Mouse (Mus musculus) kidney, embryonic 15.5 days (tissue): ENCODE measurements around the gene Exoc3l2. TPM values are rescaled to one million over a fixed set of nuclear protein-coding genes. Genes with fewer than 3 reads are reported as not detected.

ENCODE experiments used
- ATAC-seq: fragments of 200-750 bp; cut with Nextera tagmentation; replicated peaks from 2 replicates; pipeline ENCODE4 v1.8.0; 2017; ENCODE audit warnings: moderate TSS enrichment; ENCODE audit not compliant: low FRiP score
- H3K27ac ChIP-seq: fragments of 300-500 bp; sonication (generic); 2 replicates; pipeline ENCODE4 v1.5.1; 2015; ENCODE audit warnings: mild to moderate bottlenecking, inconsistent platforms
- H3K27me3 ChIP-seq: fragments of 300-500 bp; sonication (generic); 2 replicates; pipeline ENCODE4 v1.6.1; 2015; ENCODE audit warnings: inconsistent platforms
- H3K36me3 ChIP-seq: fragments of 300-500 bp; sonication (generic); 2 replicates; pipeline ENCODE4 v1.6.1; 2015; ENCODE audit warnings: inconsistent platforms
- H3K4me1 ChIP-seq: fragments of 300-500 bp; sonication (generic); 2 replicates; pipeline ENCODE4 v1.6.1; 2015; ENCODE audit warnings: inconsistent platforms
- H3K4me2 ChIP-seq: fragments of 300-500 bp; sonication (generic); 2 replicates; pipeline ENCODE4 v1.6.1; 2015; ENCODE audit warnings: moderate library complexity, mild to moderate bottlenecking, inconsistent platforms
- H3K4me3 ChIP-seq: fragments of 300-500 bp; sonication (generic); replicated peaks from 2 replicates; pipeline ENCODE4 v1.5.1; 2015; ENCODE audit warnings: mild to moderate bottlenecking, inconsistent platforms
- H3K9ac ChIP-seq: fragments of 300-500 bp; sonication (generic); 2 replicates; pipeline ENCODE4 v1.6.1; 2015; ENCODE audit warnings: mild to moderate bottlenecking, inconsistent platforms
- H3K9me3 ChIP-seq: fragments of 300-500 bp; sonication (generic); replicated peaks from 2 replicates; pipeline ENCODE4 v1.6.1; 2016; ENCODE audit warnings: inconsistent platforms
- WGBS: fragments of 180-500 bp; shearing (Covaris S2); methylation state at CpG from one replicate; pipeline ENCODE4 v1.1.7; 2015; ENCODE audit warnings: mixed read lengths; 5-methylcytosine and 5-hydroxymethylcytosine counted together
- polyA plus RNA-seq: library from polyadenylated mRNA; unstranded; fragments of >200 nt; fragmentation: Nextera tagmentation; extraction: Ambion mirVana; gene quantifications from 2 replicates; pipeline ENCODE4 v1.2.1, GENCODE M21; 2015

Exoc3l2 gene
- polyA plus RNA-seq, 1 experiment from 2014 or later, result 3.0 TPM

DNA sequence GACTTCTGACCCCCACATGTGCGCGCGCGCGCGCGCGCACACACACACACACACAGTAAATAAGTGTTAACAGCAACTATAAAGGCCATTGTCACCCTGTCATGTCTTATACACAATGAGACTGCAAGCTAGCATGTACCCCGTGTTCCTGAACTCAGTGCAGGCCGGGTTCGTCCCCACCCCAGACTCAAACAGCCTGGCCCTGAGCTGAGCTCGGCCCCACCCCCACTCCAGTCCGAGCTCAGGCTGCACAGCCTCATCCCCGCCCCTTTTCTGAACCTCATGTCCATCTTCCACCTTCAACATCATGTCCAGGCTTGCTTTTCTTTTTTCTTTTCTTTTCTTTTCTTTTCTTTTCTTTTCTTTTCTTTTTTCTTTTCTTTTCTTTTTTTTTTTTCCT is 7.2 kb downstream of the Exoc3l2 start:
- no peak for ATAC-seq
- Histone ChIP-seq H3K4me1 (peaks cover 27% of the 10 kb centered on the region), H3K9ac (no peak overlapping the region), H3K4me2 (no peak overlapping the region), H3K36me3 (no peaks in the 10 kb centered on the region), H3K4me3 (no peak overlapping the region), H3K27me3 (peaks cover 70% of the 10 kb centered on the region), H3K27ac (no peak overlapping the region), H3K9me3 (no peaks in the 10 kb centered on the region)
- WGBS, result 28% methylated on average over 14 of the region's 14 CpGs

DNA sequence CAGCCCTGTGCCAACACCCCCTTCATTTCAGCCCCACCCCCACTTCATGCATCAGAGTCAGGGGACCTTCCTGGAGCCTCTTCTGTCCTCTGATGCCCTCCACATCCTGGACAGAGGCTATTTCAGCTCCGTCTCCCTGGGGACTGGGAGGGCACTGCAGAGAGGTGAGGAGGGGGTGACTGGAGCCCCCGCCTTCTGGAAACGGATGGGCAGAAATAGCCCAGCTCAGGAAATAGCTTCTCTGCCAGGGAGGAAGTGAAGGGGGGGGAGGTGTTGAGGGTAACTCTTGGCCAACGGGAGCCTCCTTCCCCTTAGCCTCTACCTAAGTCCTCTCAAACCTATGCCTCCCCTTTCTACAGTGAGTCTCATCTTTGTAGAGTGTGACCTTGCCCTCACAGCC is 9.3 kb downstream of the Exoc3l2 start:
- 28% methylated on average over 4 of the region's 4 CpGs for WGBS
- ATAC-seq, result no peak
- peak overlapping the region; percentile 80; the same call in 1 of the 2 replicates for H3K27ac ChIP-seq

DNA sequence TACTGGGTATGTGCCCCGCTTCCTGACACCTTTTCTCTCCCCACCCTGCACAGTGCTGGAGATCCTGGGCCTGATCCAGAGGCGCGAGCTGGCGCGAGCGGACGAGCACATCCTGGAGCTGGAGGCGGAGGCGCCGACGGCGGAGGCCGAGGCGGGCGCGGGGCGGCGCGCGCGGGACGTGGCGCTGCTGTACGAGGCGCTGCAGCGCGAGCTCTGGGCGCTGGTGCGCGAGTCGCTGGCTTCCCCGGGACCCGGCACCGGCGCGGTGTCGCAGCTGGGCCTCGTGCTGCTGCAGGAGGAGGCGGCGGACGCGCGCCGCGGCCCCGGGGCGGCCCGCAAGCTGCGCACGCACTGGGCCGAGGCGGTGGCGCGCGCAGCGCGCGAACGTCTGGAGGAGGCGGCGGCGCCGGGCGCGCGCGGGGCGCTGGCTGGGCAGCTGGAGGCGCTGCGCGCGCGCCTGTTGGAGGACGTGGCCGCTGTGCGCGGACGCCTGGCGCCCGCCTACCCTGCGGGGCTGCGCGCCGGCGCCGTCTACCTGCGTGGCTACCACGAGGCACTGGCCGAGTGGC is 10.8 kb downstream of the Exoc3l2 start:
- Histone ChIP-seq H3K4me2 (peak overlapping the region; percentile 93), H3K4me1 (peaks cover 30% of the 10 kb centered on the region), H3K27me3 (peaks cover 62% of the 10 kb centered on the region), H3K36me3 (no peaks in the 10 kb centered on the region), H3K9me3 (no peaks in the 10 kb centered on the region), H3K9ac (peak overlapping the region; percentile 60), H3K27ac (peak overlapping the region; percentile 80), H3K4me3 (peak overlapping the region; percentile 62)
- WGBS, result 1% methylated on average over 71 of the region's 89 CpGs
- peak; percentile 85 for ATAC-seq

More for the DNA sequence above, 9.3 kb downstream of the Exoc3l2 start:
- Histone ChIP-seq H3K4me2 (peak overlapping the region; percentile 93), H3K27me3 (peaks cover 70% of the 10 kb centered on the region), H3K4me3 (no peak overlapping the region), H3K9me3 (no peaks in the 10 kb centered on the region), H3K4me1 (peaks cover 27% of the 10 kb centered on the region), H3K9ac (no peak overlapping the region), H3K36me3 (no peaks in the 10 kb centered on the region)

DNA sequence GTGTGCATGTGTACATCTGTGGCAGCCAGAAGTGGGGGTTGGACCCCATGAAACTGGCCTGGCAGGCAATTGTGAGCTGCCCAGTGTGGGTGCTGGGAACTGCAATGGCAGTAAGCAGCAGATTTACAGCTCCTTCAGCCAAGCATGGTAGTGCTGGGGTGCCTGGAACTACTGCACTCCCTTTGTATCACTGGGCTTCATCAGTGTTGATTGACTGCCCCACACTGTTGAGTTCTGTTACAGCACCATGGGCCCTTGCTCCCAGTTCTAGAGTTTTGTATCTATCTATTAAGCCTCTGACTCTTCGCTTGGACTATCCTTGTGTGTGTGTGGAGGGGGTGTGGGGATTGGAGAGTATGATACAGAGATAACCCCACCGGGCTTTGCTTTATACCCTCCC is 14.0 kb downstream of the Exoc3l2 start:
- Histone ChIP-seq H3K27ac (peak overlapping the region; percentile 45; the same call in 1 of the 2 replicates), H3K9me3 (no peaks in the 10 kb centered on the region), H3K4me3 (no peak overlapping the region), H3K27me3 (peaks cover 33% of the 10 kb centered on the region), H3K4me2 (no peak overlapping the region), H3K9ac (no peak overlapping the region), H3K4me1 (peaks cover 19% of the 10 kb centered on the region), H3K36me3 (no peaks in the 10 kb centered on the region)
- WGBS, result 78% methylated on average over 2 of the region's 2 CpGs
- no peak for ATAC-seq

DNA sequence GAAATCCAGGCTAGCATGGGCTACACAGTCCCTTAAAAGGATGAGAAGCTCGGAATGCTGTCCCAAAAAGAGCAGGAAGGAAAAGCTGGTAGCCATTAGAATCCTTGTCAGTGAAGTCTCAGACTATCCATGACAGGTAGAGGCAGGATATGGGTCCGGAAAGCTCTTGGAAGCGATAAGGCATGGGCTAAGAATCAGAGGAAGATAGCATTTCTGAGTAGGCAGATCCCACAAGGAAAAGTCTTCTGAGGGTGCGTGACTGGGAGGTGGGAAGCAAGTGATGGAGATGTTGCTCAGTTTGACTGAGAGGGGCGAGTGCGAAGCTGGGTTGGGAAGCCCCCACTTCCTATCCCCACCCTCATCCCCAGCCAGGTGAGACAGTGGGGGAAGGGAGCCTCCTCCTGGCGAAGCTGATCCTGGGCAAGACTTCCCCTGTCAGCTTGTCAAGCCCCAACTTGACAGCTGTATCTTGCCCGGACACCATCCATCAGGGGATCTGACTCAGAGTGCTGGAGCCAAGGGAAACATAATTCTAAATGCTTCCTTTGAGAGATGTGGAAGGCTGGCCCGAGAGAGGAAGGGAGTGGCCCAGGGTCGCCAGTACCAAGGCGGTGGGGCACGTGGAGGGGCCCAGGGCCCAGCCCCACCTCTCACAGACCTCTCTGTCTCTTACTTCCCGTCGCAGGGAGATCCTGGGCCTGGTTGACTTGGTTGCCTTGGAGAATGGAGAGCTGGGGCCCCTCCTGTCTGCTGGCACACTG is 14.7 kb downstream of the Exoc3l2 start:
- 28% methylated on average over 14 of the region's 14 CpGs for WGBS
- ATAC-seq, result no peak

DNA sequence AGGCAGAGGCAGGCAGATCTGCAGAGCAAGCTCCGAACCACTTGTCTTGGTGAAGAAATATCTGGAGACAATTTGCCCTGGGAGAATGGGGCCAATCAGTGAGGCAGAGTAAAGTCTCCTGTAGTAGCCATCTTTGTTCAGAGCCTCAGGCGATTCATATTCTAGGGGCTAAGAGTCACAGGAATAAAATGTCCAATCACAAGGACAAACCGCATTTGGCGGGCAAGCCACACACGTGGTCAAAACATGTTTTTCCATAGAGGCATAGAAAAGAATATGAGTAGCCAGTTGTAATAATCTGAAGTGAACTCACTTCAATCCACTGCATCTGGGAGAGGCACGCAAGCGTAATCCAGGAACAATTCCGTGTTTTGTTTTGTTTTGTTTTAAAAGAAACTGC is 20.1 kb downstream of the Exoc3l2 start:
- H3K9me3 ChIP-seq, result no peaks in the 10 kb centered on the region
- no peaks in the 10 kb centered on the region for H3K4me1 ChIP-seq
- no peak overlapping the region for H3K9ac ChIP-seq
- no peak overlapping the region for H3K4me2 ChIP-seq
- peaks cover 11% of the 10 kb centered on the region for H3K27me3 ChIP-seq
- no peak overlapping the region for H3K27ac ChIP-seq
- 81% methylated on average over 8 of the region's 8 CpGs for WGBS
- no peak for ATAC-seq
- no peak overlapping the region for H3K4me3 ChIP-seq
- H3K36me3 ChIP-seq, result no peaks in the 10 kb centered on the region

More for the DNA sequence above, 14.7 kb downstream of the Exoc3l2 start:
- Histone ChIP-seq H3K4me2 (no peak overlapping the region), H3K9ac (no peak overlapping the region), H3K9me3 (no peaks in the 10 kb centered on the region), H3K36me3 (no peaks in the 10 kb centered on the region), H3K4me1 (peaks cover 16% of the 10 kb centered on the region), H3K4me3 (no peak overlapping the region), H3K27ac (peak overlapping the region; percentile 45), H3K27me3 (peaks cover 25% of the 10 kb centered on the region)

DNA sequence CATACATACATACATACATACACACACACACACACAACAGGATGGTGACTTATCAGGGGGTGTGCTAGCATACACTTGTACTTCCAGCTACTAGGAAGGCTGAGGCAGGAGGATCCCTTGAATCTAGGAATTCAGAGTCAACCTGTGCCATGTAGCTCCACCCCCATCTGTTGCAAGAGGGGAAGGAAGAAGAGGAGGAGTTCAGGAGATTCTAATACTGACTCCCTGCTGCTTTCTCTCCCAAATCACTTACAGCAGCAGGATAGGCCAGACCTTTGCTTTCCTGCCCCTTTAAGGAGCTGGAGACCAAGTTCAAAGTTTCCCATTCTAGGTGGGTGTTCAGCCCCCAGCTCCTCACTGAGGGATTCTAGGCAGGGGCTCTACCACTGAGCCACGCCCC is 22.4 kb downstream of the Exoc3l2 start:
- peaks cover 33% of the 10 kb centered on the region for H3K27me3 ChIP-seq
- peaks cover 8% of the 10 kb centered on the region for H3K4me1 ChIP-seq
- no peak for ATAC-seq
- H3K4me2 ChIP-seq, result no peak overlapping the region
- H3K27ac ChIP-seq, result no peak overlapping the region
- no peak overlapping the region for H3K9ac ChIP-seq
- no peaks in the 10 kb centered on the region for H3K36me3 ChIP-seq
- no peaks in the 10 kb centered on the region for H3K9me3 ChIP-seq
- 88% methylated on average over 1 of the region's 1 CpGs for WGBS
- no peak overlapping the region for H3K4me3 ChIP-seq

DNA sequence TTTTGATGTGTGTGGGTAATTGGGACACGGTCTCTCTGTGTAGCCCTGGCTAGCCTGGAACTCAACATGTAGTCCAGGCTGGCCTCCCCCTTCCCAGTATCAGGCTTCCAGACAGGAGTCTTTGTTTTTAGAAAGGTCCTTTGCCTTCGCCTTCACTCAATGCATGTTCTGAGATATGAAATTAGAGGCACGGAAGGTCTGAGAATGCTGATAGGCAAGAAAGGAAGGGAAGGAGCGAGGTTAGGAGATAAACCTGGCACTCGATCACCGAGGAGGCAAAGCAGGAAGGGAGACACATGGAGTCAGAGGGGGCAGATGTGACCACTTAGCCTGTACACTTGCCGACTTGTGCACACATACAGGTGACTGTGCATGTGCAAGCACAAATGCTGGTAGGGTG is 23.4 kb downstream of the Exoc3l2 start:
- no peak overlapping the region for H3K9ac ChIP-seq
- ATAC-seq, result no peak
- H3K4me2 ChIP-seq, result no peak overlapping the region
- H3K9me3 ChIP-seq, result no peaks in the 10 kb centered on the region
- H3K4me1 ChIP-seq, result peaks cover 10% of the 10 kb centered on the region
- H3K4me3 ChIP-seq, result no peak overlapping the region
- H3K27ac ChIP-seq, result no peak overlapping the region
- WGBS, result 91% methylated on average over 7 of the region's 7 CpGs
- H3K27me3 ChIP-seq, result peaks cover 44% of the 10 kb centered on the region
- H3K36me3 ChIP-seq, result no peaks in the 10 kb centered on the region

DNA sequence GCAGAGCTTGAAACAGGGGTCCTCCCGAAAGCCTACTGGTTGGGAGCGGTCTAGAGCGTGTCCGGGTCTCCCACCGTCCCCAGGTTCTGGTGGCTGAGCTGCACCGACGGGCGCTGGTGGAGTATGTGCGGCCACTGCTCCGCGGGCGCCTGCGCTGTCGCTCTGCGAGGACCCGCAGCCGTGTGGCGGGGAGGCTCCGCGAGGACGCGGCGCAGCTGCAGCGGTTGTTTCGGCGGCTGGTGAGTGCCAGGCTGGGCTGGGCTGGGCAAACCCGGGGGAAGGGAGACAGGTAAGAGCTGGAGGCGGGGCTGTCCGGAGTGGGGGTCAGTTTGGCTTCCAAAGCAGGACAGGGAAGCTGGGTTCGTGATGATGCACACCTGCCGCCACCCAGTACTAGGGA is 26.4 kb downstream of the Exoc3l2 start:
- Histone ChIP-seq H3K9me3 (no peaks in the 10 kb centered on the region), H3K27ac (no peak overlapping the region), H3K27me3 (peaks cover 58% of the 10 kb centered on the region), H3K9ac (no peak overlapping the region), H3K4me1 (peaks cover 19% of the 10 kb centered on the region), H3K4me3 (peak overlapping the region; percentile 17), H3K36me3 (no peaks in the 10 kb centered on the region), H3K4me2 (peak overlapping the region; percentile 47)
- 12% methylated on average over 31 of the region's 31 CpGs for WGBS
- ATAC-seq, result 0 out of 2 replicates have a peak, but pooled peaks have one; percentile 50

DNA sequence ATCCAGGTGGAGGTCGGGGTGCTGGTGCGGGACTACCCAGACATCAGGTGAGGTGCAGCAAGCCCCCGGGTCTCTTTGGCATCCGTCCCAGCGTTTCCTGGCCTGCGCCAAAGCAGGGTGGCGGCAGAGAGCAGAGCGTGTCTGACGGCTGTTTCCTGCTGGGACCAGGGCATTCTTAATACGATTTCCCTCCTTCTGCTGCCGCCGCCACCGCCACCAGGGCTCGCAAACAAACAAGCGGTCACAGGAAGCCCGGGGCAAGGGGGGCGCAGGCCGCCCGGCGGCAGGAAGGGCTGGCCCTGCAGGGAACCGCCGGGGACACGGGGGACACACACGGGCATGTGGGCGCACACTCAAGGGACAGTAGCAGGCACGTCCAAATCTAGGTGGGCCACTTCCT is 28.6 kb downstream of the Exoc3l2 start:
- Histone ChIP-seq H3K4me2 (peak overlapping the region; percentile 56), H3K9me3 (no peaks in the 10 kb centered on the region), H3K27ac (peak overlapping the region; percentile 71), H3K36me3 (no peaks in the 10 kb centered on the region), H3K4me1 (peaks cover 34% of the 10 kb centered on the region), H3K9ac (0 out of 2 replicates have a peak overlapping the region, but pooled peaks have one; percentile 19), H3K27me3 (peaks cover 58% of the 10 kb centered on the region), H3K4me3 (peak overlapping the region; percentile 31)
- ATAC-seq, result no peak
- WGBS, result 3% methylated on average over 26 of the region's 26 CpGs

DNA sequence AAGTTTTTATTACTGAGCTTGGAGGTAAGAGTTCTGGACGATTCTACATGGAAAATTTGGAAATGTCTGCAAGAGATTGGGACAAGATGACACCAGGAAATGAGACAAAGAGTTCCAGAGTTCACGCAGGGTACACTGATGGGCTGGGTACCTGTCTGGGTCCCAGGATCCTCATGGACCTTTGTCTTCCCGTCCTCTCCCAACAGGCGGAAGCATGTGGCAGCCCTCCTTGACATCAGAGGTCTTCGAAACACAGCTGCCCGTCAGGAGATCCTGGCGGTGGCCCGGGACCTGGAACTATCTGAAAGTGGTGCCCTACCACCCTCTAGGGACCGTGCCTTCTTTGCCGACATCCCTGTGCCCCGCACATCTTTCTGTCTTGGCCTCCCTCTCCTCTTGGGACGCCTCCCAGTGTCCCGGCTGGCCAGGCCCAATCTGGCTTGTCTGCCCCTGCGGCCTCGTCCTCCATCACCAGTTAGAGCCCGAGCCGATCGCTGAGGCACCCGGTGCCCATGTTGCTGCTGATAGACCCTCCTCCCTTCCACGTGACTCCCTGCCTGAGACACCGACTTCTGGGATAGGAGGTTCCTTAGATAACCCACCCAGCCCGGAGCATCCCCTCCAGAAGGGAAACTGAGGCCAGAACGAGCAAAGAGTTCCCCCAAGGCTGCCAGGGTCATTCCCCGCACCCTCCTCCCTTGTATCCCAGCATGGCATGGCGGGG is 31.8 kb downstream of the Exoc3l2 start:
- H3K4me2 ChIP-seq, result no peak overlapping the region
- H3K9me3 ChIP-seq, result no peaks in the 10 kb centered on the region
- H3K36me3 ChIP-seq, result no peaks in the 10 kb centered on the region
- H3K4me1 ChIP-seq, result peaks cover 30% of the 10 kb centered on the region
- H3K9ac ChIP-seq, result no peak overlapping the region
- H3K27me3 ChIP-seq, result peaks cover 30% of the 10 kb centered on the region
- ATAC-seq, result no peak
- WGBS, result 82% methylated on average over 25 of the region's 25 CpGs
- no peak overlapping the region for H3K27ac ChIP-seq
- H3K4me3 ChIP-seq, result no peak overlapping the region
